Mouse (Mus musculus): ENCODE measurements around the gene Ccdc43. TPM values are rescaled to one million over a fixed set of nuclear protein-coding genes. Genes with fewer than 3 reads are reported as not detected.

Gene Ccdc43
- total and polyA plus RNA-seq, 3 experiments, result 39.3 to 41.7 TPM; not detected in 1

DNA sequence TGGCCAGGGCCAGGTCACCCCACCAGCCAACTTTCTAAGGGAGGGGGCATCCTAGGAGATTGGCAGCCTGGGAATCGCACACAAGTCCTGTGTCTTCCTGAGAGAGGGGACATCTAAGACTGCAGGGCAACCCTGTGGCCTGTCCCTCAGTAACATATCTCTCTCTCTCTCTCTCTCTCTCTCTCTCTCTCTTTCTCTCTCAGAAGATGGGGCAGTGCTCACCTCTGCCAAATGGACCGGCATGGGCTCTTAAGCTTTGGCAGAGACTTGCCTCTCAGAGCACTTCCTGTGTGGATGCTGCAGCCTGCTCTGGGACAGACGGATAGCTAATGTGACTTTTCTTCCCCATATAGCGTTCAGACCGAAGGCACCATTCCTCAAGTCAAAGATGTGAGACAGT lies 45.3 kb upstream of the Ccdc43 start:
- Histone ChIP-seq H3K9me3 (replicated peaks; ENCODE audit: insufficient read depth, low read length) (no peaks in the 10 kb centered on the region), H3K79me2 (ENCODE audit: control insufficient read depth, insufficient read depth, low read length, poor library complexity) (no peaks in the 10 kb centered on the region), H3K4me1 (ENCODE audit: control insufficient read depth in 1 of 2, insufficient read depth in 2 of 2, low read length in 2 of 2) (no peaks in the 10 kb centered on the region), H3K4me3 (ENCODE audit: control insufficient read depth in 1 of 2, insufficient read depth in 1 of 2, low read depth in 2 of 2, low read length in 2 of 2) (no peak overlapping the region), H3K36me3 (ENCODE audit: control insufficient read depth in 1 of 2, insufficient read depth in 2 of 2, low read length in 2 of 2) (no peaks in the 10 kb centered on the region), H3K9ac (ENCODE audit: control insufficient read depth, low read depth, low read length, poor library complexity, severe bottlenecking) (no peak overlapping the region), H3K27ac (ENCODE audit: control insufficient read depth, low read depth, low read length) (no peak overlapping the region), H3K27me3 (ENCODE audit: control insufficient read depth in 1 of 2, insufficient read depth in 2 of 2, low read length in 2 of 2) (peaks cover 0 to 5% of the 10 kb centered on the region in 2 experiments; a peak in 3 of 4 replicates)
- TF ChIP-seq GATA1 (IDR thresholded peaks at IDR 0.05; ENCODE audit: low read depth, low read length) (no peak), USF1 (IDR thresholded peaks at IDR 0.05; ENCODE audit: low read depth, low read length) (no peak), E2F4 (IDR thresholded peaks at IDR 0.05; ENCODE audit: borderline replicate concordance, low read depth, low read length) (no peak), BHLHE40 (IDR thresholded peaks at IDR 0.05; ENCODE audit: borderline replicate concordance, low read depth, low read length) (no peak), ZMIZ1 (IDR thresholded peaks at IDR 0.05; ENCODE audit: low read depth, low read length) (no peak), ETS1 (IDR thresholded peaks at IDR 0.05; ENCODE audit: low read depth, low read length) (no peak), GABPA (IDR thresholded peaks at IDR 0.05; ENCODE audit: low read depth, low read length) (no peak)
- no peak for DNase-seq (ENCODE audit: low read depth, low spot score)

DNA sequence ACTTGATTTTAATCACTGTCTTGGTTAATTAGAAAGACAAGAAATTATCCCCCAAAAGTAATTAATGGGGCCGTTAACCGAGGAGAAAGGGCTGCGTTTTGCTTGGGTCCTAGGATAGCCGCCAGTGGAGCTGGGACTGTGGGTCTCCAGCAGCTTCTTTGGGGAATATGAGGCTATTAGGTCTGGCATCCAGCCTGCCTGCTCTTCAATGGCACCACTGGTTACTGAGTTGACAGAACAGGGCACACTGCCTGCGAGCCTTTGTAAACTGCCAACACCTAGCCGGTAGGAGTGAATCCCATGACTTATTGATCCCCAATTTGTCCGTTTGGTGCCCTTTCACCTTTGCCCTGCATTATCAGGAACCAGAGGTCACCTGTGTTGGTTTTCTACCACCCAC lies 44.5 kb upstream of the Ccdc43 start:
- no peak for DNase-seq (ENCODE audit: low read depth, low spot score)
- Histone ChIP-seq H3K27ac (ENCODE audit: control insufficient read depth, low read depth, low read length) (no peak overlapping the region), H3K4me3 (ENCODE audit: control insufficient read depth in 1 of 2, insufficient read depth in 1 of 2, low read depth in 2 of 2, low read length in 2 of 2) (no peak overlapping the region), H3K36me3 (ENCODE audit: control insufficient read depth in 1 of 2, insufficient read depth in 2 of 2, low read length in 2 of 2) (no peaks in the 10 kb centered on the region), H3K9me3 (replicated peaks; ENCODE audit: insufficient read depth, low read length) (no peaks in the 10 kb centered on the region), H3K9ac (ENCODE audit: control insufficient read depth, low read depth, low read length, poor library complexity, severe bottlenecking) (no peak overlapping the region), H3K27me3 (ENCODE audit: control insufficient read depth in 1 of 2, insufficient read depth in 2 of 2, low read length in 2 of 2) (peaks cover 4 to 9% of the 10 kb centered on the region in 2 experiments), H3K79me2 (ENCODE audit: control insufficient read depth, insufficient read depth, low read length, poor library complexity) (no peaks in the 10 kb centered on the region), H3K4me1 (ENCODE audit: control insufficient read depth in 1 of 2, insufficient read depth in 2 of 2, low read length in 2 of 2) (no peaks in the 10 kb centered on the region)
- no peak for TF ChIP-seq GATA1 (IDR thresholded peaks at IDR 0.05; ENCODE audit: low read depth, low read length)
- no peak for TF ChIP-seq SMC3 (IDR thresholded peaks at IDR 0.05; ENCODE audit: low read depth, low read length)
- TF ChIP-seq GABPA (IDR thresholded peaks at IDR 0.05; ENCODE audit: low read depth, low read length), result no peak
- no peak for TF ChIP-seq POLR2A (IDR thresholded peaks at IDR 0.05; ENCODE audit: control insufficient read depth in 1 of 2, insufficient read depth in 1 of 2, low read depth in 1 of 2, low read length in 2 of 2, poor library complexity in 1 of 2)
- TF ChIP-seq ZMIZ1 (IDR thresholded peaks at IDR 0.05; ENCODE audit: low read depth, low read length), result no peak
- TF ChIP-seq ZC3H11A (IDR thresholded peaks at IDR 0.05; ENCODE audit: low read depth, low read length), result no peak

DNA sequence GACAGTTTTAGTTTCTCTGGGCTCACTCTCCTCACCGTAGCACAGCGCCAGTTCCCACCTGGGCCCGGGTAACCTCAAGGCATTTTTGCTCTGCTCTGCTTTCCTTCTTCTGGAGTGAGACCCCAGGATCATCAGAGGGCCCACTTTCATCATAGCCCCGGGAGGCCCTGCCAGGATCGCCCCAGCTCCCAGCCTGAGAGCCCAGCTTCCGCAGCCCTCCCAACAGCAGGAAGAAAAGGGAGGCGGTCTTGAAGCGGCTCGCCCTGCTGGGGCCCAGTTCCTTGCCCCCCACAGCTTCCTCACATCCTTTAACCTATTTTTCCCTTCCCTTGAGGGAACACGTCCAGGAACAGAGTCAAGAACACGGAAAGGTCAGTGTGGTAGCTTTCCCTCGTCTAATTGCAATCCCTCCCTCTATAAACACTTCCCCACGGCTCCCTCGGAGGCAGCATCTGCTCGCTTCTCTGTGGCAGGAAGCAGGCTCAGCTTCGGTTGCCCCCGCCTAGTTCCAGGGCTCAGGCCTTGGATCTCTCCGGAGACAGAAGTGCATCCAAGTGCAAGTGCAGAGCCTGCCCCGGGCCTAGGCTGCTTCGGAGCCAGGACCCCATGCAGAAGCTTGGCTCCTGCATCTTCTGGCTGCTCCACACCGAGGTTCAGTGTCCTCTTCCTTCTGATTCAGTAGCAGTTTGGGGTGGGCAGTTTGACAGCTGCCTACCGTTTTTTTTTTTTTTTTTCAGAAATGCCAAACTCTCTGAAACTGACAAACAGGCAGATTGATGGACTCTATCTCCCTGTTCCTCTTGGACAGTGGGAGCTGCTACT lies 43.8 kb upstream of the Ccdc43 start:
- no peak overlapping the region for H3K4me3 ChIP-seq (ENCODE audit: control insufficient read depth in 1 of 2, insufficient read depth in 1 of 2, low read depth in 2 of 2, low read length in 2 of 2)
- TF ChIP-seq MXI1 (IDR thresholded peaks at IDR 0.05; ENCODE audit: low read depth, low read length) (no peak), UBTF (IDR thresholded peaks at IDR 0.05; ENCODE audit: borderline replicate concordance, insufficient read depth, low read depth, low read length) (no peak), MAFK (IDR thresholded peaks at IDR 0.05; ENCODE audit: borderline replicate concordance, low read depth, low read length) (no peak), MAZ (IDR thresholded peaks at IDR 0.05; ENCODE audit: low read depth, low read length) (no peak), JUND (IDR thresholded peaks at IDR 0.05; ENCODE audit: low read depth, low read length) (no peak), SIN3A (IDR thresholded peaks at IDR 0.05; ENCODE audit: low read length) (no peak), CHD1 (IDR thresholded peaks at IDR 0.05; ENCODE audit: low read depth, low read length) (no peak), USF2 (IDR thresholded peaks at IDR 0.05; ENCODE audit: borderline replicate concordance in 1 of 2, insufficient read depth in 1 of 2, low read depth in 1 of 2, low read length in 2 of 2) (no peak)
- no peaks in the 10 kb centered on the region for H3K36me3 ChIP-seq (ENCODE audit: control insufficient read depth in 1 of 2, insufficient read depth in 2 of 2, low read length in 2 of 2)
- H3K79me2 ChIP-seq (ENCODE audit: control insufficient read depth, insufficient read depth, low read length, poor library complexity), result no peaks in the 10 kb centered on the region
- no peak for DNase-seq (ENCODE audit: low read depth, low spot score)
- peaks cover 7 to 12% of the 10 kb centered on the region in 2 experiments for H3K27me3 ChIP-seq (ENCODE audit: control insufficient read depth in 1 of 2, insufficient read depth in 2 of 2, low read length in 2 of 2)
- no peak overlapping the region for H3K27ac ChIP-seq (ENCODE audit: control insufficient read depth, low read depth, low read length)
- no peaks in the 10 kb centered on the region for H3K9me3 ChIP-seq (replicated peaks; ENCODE audit: insufficient read depth, low read length)
- H3K9ac ChIP-seq (ENCODE audit: control insufficient read depth, low read depth, low read length, poor library complexity, severe bottlenecking), result no peak overlapping the region
- no peaks in the 10 kb centered on the region for H3K4me1 ChIP-seq (ENCODE audit: control insufficient read depth in 1 of 2, insufficient read depth in 2 of 2, low read length in 2 of 2)
